Mouse (Mus musculus): ENCODE data around the gene Elp1.

Elp1 gene

GRCm38 (mm10) chr4:56801907-56802668 is at the start of gene Elp1, which contains the start of gene Fam206a:
Gene Elp1 (minus strand): TSS chr4:56802331.
Gene Fam206a (plus strand): TSS chr4:56802345.
- peak; percentile 93 for DNase-seq

DNA sequence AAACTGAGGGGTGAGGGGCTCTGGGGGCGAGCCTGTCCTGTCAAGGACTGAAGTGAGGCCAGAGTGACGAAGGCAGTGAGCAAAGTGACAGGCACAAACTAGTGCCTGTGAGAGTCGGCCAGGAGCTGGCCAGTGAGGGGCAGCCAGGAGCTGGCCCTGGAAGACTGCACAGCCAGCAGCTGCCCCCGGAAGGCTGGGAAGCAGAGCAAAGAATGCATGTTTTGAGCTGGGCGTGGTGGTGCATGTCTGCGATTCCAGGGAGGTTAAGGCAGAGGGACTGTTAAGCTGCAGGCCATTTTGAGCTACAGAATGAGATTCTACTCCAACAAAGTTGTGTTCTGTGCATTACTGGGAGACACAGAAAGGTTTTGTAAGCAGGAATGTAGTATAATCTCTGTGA is 48.6 kb upstream of the Elp1 start:
- DNase-seq: peak; percentile 41

- DNase-seq: no peak
Observed at GRCm38 (mm10) chr4:56848044-56848443, 45.9 kb upstream of the Elp1 start.

DNA sequence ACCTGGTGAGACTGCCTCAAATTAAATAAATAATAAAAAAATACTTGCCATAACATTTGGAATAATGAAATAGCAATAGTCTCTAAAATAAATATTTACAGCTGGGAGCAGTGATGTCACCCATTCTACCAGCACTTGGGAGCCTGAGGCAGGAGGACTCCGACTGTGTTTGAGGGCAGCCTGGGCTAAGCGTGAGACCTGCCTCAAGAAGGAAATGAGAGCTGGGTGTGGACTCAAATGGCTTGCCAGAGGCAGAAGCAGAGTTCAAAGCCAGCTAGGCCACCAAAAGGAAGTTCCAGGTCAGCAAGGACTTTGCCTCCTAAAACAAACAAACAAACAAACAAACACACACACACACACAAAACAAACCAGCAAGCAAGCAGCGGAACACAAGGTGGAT is 45.3 kb upstream of the Elp1 start:
- no peak for DNase-seq

DNA sequence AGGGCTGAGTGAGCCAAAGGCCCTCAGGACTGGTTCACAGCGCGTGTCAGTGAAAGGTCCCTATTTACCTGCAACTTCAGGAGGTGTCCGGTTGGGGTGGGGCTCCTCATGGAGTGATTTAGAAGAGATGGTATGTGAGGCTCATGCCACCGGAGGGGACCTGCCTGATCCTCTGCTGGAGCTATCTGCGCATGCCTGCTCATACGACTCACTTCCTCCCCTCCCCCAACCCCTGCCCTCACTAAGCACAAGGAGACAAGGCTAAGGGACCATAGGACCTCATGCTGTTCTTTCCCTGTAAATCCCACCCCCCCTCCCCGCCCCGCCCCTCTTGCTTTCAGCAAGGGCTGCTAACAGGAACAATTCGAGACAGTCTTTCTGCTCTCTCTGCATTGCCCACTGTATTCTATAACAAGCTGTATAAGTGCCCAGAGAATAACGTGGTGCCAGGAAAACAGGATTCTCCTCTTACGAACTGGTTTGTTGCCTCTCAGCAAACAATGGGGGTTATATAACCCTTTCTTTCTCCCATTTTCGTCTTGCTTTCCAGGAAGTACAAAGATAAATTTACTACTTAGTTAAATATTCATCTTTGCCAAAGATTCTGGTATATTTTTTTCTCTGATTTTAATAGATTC is 43.9 kb upstream of the Elp1 start:
- DNase-seq: no peak

- no peak for DNase-seq
Observed at GRCm38 (mm10) chr4:56844911-56845310, 42.8 kb upstream of the Elp1 start.

- no peak for DNase-seq
Observed at GRCm38 (mm10) chr4:56843963-56844362, 41.8 kb upstream of the Elp1 start.

GRCm38 (mm10) chr4:56842501-56842900 is 40.4 kb upstream of the Elp1 start:
- no peak for DNase-seq

DNA sequence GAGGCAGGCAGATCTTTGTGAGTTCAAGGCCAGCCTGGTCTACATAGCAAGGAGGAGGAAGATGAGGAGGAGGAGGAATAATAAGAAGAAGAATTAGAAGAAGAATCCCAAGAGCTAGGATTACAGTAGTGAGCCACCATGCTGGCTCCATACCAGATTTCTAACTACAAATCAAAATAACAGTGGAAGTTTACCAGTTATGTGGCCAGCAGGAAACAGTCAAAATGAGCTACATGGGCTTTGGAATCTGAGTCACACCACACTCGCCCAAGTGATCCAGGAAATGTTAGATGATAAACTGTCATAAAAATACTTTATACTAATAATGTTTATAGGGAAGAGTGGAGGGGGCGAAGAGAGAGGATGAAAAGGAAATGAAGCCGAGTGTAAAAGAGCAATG is 38.2 kb upstream of the Elp1 start:
- no peak for DNase-seq

- no peak for DNase-seq
Observed at GRCm38 (mm10) chr4:56837661-56838060, 35.5 kb upstream of the Elp1 start.

- DNase-seq: no peak
Observed at GRCm38 (mm10) chr4:56831998-56832397, 29.9 kb upstream of the Elp1 start.

- no peak for DNase-seq
Observed at GRCm38 (mm10) chr4:56831013-56831609, 29.0 kb upstream of the Elp1 start.

- peak; percentile 67 for DNase-seq
Observed at GRCm38 (mm10) chr4:56829511-56829921, 27.4 kb upstream of the Elp1 start.

DNA sequence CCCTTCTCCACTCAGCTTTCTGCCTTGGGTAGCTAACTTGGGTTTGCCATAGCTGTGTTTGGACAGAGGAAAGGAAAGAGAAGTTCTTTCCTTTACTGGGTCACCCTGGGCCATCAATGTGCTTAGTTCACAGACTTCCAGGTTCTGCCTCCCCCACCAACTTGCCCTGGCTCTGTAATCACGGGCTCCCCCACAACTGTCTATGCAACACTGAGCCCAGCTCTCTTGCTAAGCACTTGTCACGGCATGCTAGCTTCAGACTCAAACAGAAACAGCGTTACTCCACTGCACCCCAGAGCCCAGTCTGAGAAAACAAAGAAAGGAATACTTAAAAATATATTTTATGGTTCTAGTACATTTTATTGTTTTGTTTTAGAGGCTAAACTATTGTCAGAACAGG is 26.8 kb upstream of the Elp1 start:
- no peak for DNase-seq

DNA sequence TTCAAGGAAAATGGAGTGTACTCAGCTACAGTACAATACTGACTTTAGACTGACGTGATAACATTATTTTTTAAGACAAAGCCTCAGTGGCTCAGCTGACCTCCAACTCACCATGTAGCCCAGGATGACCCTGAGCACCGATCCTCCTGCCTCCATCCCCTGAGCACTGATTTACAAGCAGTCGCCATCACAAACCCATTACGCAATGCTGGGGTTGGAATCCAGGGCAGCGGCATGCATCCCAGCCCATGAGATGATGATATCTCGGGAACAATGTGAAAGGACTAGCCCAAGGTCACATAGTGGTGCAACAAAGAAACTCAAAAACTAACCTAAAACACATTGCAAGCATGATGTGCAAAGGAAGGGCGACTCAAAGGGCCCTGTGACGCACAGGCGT is 22.1 kb upstream of the Elp1 start:
- no peak for DNase-seq

DNA sequence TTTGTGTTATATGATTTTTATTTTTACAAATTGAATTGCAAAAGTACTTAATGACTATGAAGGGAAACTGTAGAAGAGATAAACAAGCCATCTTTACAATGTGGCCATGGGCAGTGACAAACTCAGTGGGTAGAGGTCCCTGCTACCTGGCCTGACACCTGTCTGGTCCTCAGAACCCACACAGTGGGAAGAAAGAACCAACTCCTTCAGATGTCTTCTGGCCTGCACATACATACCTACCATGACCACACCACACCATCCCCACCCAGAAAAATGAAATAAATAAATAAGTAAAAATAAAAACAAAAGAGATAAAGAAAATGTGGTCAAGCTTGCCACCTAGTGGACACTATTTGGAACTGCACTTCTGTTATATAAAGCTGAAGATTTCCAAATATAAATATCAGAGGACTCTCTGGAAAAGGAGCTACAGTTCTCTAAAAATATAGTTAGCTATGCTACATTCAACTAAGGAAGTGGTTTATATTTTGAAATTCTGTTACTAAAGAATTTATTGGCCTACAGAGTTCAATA is 18.0 kb upstream of the Elp1 start:
- DNase-seq: peak; percentile 48

GRCm38 (mm10) chr4:56815131-56815530 is 13.0 kb upstream of the Elp1 start:
- no peak for DNase-seq

DNA sequence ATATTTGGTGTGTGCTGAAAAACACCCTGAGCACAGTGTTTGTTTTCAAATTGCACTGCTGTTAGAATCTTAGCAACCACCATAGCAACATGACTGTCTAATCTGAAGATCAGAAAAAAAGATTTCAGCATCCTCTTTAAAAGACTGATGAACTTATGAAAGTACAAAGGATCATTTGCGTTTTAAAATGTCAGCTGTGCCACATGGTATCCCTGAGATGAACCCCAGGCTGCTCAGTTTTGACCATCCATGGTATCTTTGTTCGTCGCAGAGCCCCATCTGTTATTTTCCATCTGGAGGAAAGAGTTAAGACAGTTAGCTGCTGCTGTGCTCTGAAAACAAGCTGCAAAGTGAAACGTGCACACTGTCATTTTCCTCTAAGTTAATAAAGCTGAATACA is 10.0 kb upstream of the Elp1 start:
- DNase-seq: no peak

GRCm38 (mm10) chr4:56811642-56812041 is 9.5 kb upstream of the Elp1 start:
- no peak for DNase-seq

DNA sequence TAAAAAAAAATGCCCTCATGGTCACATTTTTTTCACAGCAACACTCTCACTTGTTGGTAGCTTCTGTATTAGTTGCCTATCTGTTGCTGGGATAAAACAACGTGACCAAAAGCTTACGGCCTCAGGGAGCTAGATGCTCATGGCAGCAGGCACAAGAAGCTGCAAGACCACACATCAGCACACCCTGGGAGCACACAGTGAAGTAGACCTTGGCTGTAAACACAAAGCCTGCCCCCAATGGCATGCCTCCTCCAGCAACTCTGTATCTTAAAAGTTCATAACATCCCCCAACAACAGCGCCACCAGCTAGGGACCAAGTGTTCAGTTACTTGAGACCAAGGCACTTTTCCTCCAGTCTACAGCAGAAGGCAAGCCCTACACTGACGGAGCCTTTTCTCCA is 6.9 kb upstream of the Elp1 start:
- no peak for DNase-seq

DNA sequence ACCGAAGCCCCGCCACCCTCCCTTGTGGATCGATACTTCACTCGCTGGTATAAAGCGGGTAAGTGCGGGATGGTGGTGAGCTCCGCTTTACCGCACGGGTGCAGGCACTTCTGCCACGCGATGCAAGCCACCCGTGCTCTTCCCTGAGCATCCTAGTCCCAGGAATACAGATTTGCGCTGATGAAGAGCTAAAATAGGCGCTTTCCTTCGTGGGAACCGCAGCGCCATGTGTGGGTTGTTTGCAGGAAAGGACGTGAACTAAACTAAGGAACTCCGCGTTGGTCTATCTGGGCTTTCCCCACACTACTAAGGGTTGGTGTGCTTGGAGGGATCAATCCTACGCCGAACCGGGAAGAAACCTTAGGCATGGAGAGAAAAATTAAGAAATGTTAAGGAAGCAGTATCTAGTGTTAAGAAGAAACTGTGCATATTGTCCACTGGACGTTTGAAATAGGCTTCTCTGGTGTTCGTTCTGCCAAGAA is 579 bp upstream of the Elp1 start:
- DNase-seq: no peak

DNA sequence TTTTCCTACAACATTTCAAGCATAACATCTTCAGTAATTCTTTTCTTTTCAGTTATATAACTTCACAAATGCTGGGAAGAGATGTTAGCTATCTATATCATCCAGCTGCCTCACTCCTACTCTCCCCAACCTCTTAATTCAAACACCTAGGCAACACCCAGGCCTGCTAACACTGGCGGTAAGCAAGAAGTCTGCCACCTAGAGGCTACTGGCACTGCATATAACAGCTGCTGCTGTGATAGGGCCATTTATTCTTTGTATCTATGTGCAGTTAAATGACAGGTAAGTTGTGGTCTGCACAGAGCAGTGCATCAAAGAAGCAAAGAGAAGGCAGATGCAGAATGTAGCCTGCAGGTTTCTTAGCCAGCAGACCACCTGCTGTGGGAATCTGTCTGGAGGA is 10.8 kb downstream of the Elp1 start:
- DNase-seq: peak; percentile 24

GRCm38 (mm10) chr4:56771065-56771464 is 31.1 kb downstream of the Elp1 start:
- no peak for DNase-seq

- DNase-seq: no peak
Observed at GRCm38 (mm10) chr4:56768913-56769312, 33.2 kb downstream of the Elp1 start.
